Mouse (Mus musculus) MEL (cell line): ENCODE results near the gene Als2cr12.

Experiments used
- CHD1 ChIP-seq: IDR thresholded peaks from 2 replicates; pipeline ENCODE4 v1.6.1; 2012; ENCODE audit warnings: low read depth, mild to moderate bottlenecking, inconsistent platforms, low read length, improper control_type of control experiment
- CHD2 ChIP-seq: IDR thresholded peaks from 2 replicates; pipeline ENCODE4 v1.6.1; 2011; ENCODE audit warnings: low read length, improper control_type of control experiment
- CTCF ChIP-seq, 3 experiments: IDR thresholded peaks in 2 of 3; conservative IDR thresholded peaks in 1 of 3; 2 replicates each; pipeline ENCODE4 v1.5.1; 2011 to 2012; ENCODE audit warnings: low read length in 3 of 3, low read depth in 2 of 3, mild to moderate bottlenecking in 2 of 3, improper control_type of control experiment in 1 of 3, inconsistent platforms in 1 of 3, mixed read lengths in 1 of 3, moderate library complexity in 1 of 3; ENCODE audit not compliant: control insufficient read depth in 1 of 3, insufficient read depth in 1 of 3, poor library complexity in 1 of 3, severe bottlenecking in 1 of 3
- GATA1 ChIP-seq: IDR thresholded peaks from 2 replicates; pipeline ENCODE4 v1.6.1; 2011; ENCODE audit warnings: low read depth, low read length, improper control_type of control experiment
- KAT2A ChIP-seq: conservative IDR thresholded peaks from 2 replicates; pipeline ENCODE4 v1.6.1; 2012; ENCODE audit warnings: low read depth, low read length, improper control_type of control experiment, inconsistent platforms
- MAX ChIP-seq: IDR thresholded peaks from 2 replicates; pipeline ENCODE4 v1.6.1; 2011; ENCODE audit warnings: low read length, improper control_type of control experiment
- NRF1 ChIP-seq: IDR thresholded peaks from 2 replicates; pipeline ENCODE4 v1.6.1; 2014; ENCODE audit warnings: low read depth, mild to moderate bottlenecking, inconsistent platforms, low read length, improper control_type of control experiment, moderate library complexity; ENCODE audit not compliant: poor library complexity, insufficient read depth, severe bottlenecking
- POLR2A ChIP-seq, 2 experiments: IDR thresholded peaks; 2 replicates each; pipeline ENCODE4 v1.6.1; 2011 to 2012; ENCODE audit warnings: low read length in 2 of 2, mild to moderate bottlenecking in 2 of 2, control low read depth in 1 of 2, improper control_type of control experiment in 1 of 2, low read depth in 1 of 2, moderate library complexity in 1 of 2; ENCODE audit not compliant: control insufficient read depth in 1 of 2, insufficient read depth in 1 of 2, poor library complexity in 1 of 2
- RAD21 ChIP-seq: IDR thresholded peaks from 2 replicates; pipeline ENCODE4 v1.6.1; 2011; ENCODE audit warnings: mild to moderate bottlenecking, low read depth, low read length, improper control_type of control experiment
- SMC3 ChIP-seq: IDR thresholded peaks from 2 replicates; pipeline ENCODE4 v1.6.1; 2011; ENCODE audit warnings: low read depth, low read length, improper control_type of control experiment
- USF1 ChIP-seq: IDR thresholded peaks from 2 replicates; pipeline ENCODE4 v1.6.1; 2014; ENCODE audit warnings: low read depth, mild to moderate bottlenecking, inconsistent platforms, low read length, improper control_type of control experiment, moderate library complexity
- ZMIZ1 ChIP-seq: IDR thresholded peaks from 2 replicates; pipeline ENCODE4 v1.6.1; 2012; ENCODE audit warnings: low read depth, mild to moderate bottlenecking, inconsistent platforms, low read length, improper control_type of control experiment, moderate library complexity

DNA sequence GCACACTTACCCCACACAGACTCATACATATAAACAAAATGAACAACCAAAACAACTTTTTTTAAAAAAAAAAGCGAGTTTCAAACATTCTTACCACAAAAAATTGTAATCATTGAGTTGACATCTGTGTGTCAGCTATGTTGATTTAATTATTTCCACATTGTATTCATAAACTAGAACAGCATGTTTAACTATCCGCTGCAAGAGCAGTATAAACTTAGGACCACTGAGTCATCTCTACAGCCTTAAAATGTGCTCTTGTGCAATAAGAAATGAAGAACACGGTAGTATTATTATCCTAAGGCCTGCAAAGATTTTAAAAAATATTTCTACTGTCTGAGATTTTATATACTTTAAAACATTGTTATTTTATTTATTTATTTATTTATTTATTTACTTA is 20.8 kb downstream of the Als2cr12 start:
- no peak for TF ChIP-seq ZMIZ1
- no peak for TF ChIP-seq CHD2
- no peak for TF ChIP-seq RAD21
- TF ChIP-seq GATA1, result no peak
- TF ChIP-seq CTCF (IDR thresholded peaks at IDR 0.05 in 2 of 3, conservative IDR thresholded peaks at IDR 0.05 in 1 of 3; ENCODE audit: control insufficient read depth in 1 of 3, insufficient read depth in 1 of 3, low read depth in 2 of 3, low read length in 3 of 3, poor library complexity in 1 of 3, severe bottlenecking in 1 of 3), result no peak
- no peak for TF ChIP-seq KAT2A
- no peak for TF ChIP-seq MAX
- TF ChIP-seq NRF1, result no peak
- no peak for TF ChIP-seq SMC3
- no peak for TF ChIP-seq POLR2A (IDR thresholded peaks at IDR 0.05; ENCODE audit: control insufficient read depth in 1 of 2, insufficient read depth in 1 of 2, low read depth in 1 of 2, low read length in 2 of 2, poor library complexity in 1 of 2)
- no peak for TF ChIP-seq USF1
- TF ChIP-seq CHD1, result no peak
